Mouse (Mus musculus) monocyte, adult 2 months (primary cell): ENCODE results near the gene Map3k4.

Experiments used
- DNase-seq, 2 experiments: peaks; one replicate each; pipeline ENCODE4 v3.0.0; 2022; ENCODE audit warnings: low spot score in 2 of 2, low read depth in 1 of 2

Gene Map3k4

GRCm38 (mm10) chr17:12273032-12273431, 45.6 kb downstream of the Map3k4 start:
- DNase-seq, result no peak

- no peak for DNase-seq
These were observed 46.8 kb downstream of the Map3k4 start for GRCm38 (mm10) chr17:12271805-12272204.

GRCm38 (mm10) chr17:12268538-12268937, 50.1 kb downstream of the Map3k4 start:
- no peak for DNase-seq

- no peak for DNase-seq
These were observed 50.5 kb downstream of the Map3k4 start for GRCm38 (mm10) chr17:12268091-12268490.

GRCm38 (mm10) chr17:12265969-12266925, 52.3 kb downstream of the Map3k4 start:
- DNase-seq, result no peak

GRCm38 (mm10) chr17:12264293-12264692, 54.3 kb downstream of the Map3k4 start:
- no peak for DNase-seq

- DNase-seq, result no peak
These were observed 54.8 kb downstream of the Map3k4 start for GRCm38 (mm10) chr17:12263787-12264186.

- no peak for DNase-seq
These were observed 55.7 kb downstream of the Map3k4 start for GRCm38 (mm10) chr17:12262851-12263250.

- DNase-seq, result no peak
These were observed 56.7 kb downstream of the Map3k4 start for GRCm38 (mm10) chr17:12261887-12262286.

GRCm38 (mm10) chr17:12261376-12261775, 57.2 kb downstream of the Map3k4 start:
- DNase-seq, result no peak

- no peak for DNase-seq
These were observed 58.6 kb downstream of the Map3k4 start for GRCm38 (mm10) chr17:12259957-12260356.

- no peak for DNase-seq
These were observed 60.1 kb downstream of the Map3k4 start for GRCm38 (mm10) chr17:12258517-12258916.

- no peak for DNase-seq
These were observed 62.5 kb downstream of the Map3k4 start for GRCm38 (mm10) chr17:12256142-12256541.

- no peak for DNase-seq
These were observed 68.0 kb downstream of the Map3k4 start for GRCm38 (mm10) chr17:12250581-12250980.

- DNase-seq, result no peak
These were observed 68.7 kb downstream of the Map3k4 start for GRCm38 (mm10) chr17:12249783-12250504.

GRCm38 (mm10) chr17:12240701-12241100, 77.9 kb downstream of the Map3k4 start:
- no peak for DNase-seq

GRCm38 (mm10) chr17:12232724-12233123, 85.9 kb downstream of the Map3k4 start:
- DNase-seq, result no peak

- no peak for DNase-seq
These were observed 87.5 kb downstream of the Map3k4 start for GRCm38 (mm10) chr17:12231087-12231486.

GRCm38 (mm10) chr17:12230167-12230566, 88.4 kb downstream of the Map3k4 start:
- DNase-seq, result no peak

GRCm38 (mm10) chr17:12229756-12230155, 88.8 kb downstream of the Map3k4 start:
- no peak for DNase-seq

- DNase-seq, result no peak
These were observed 90.1 kb downstream of the Map3k4 start for GRCm38 (mm10) chr17:12228471-12228870.

GRCm38 (mm10) chr17:12228001-12228400, 90.6 kb downstream of the Map3k4 start:
- no peak for DNase-seq
